Mouse (Mus musculus) heart, postnatal 25 days (tissue): ENCODE data around the gene H2-Ob. TPM values are rescaled to one million over a fixed set of nuclear protein-coding genes. Genes with fewer than 3 reads are reported as not detected.
A peak's percentile ranks its signal among the peaks of the same experiment; 100 is the strongest.

Experiments
- DNase-seq: peaks from one replicate; pipeline ENCODE4 v3.0.0; 2022; ENCODE audit warnings: low spot score
- intact Hi-C: fragments of 180-260 bp; cut with DNase I; formaldehyde crosslinking; loops from one replicate; pipeline ENCODE4 v1.15.1; 2025
- total RNA-seq, 2 experiments: library from RNA; stranded (reverse); gene quantifications; 2 replicates each; pipeline ENCODE4 v1.2.3; 2021

The H2-Ob gene
- total RNA-seq, 2 experiments from 2014 or later, result 0.70 to 1.5 TPM

DNA sequence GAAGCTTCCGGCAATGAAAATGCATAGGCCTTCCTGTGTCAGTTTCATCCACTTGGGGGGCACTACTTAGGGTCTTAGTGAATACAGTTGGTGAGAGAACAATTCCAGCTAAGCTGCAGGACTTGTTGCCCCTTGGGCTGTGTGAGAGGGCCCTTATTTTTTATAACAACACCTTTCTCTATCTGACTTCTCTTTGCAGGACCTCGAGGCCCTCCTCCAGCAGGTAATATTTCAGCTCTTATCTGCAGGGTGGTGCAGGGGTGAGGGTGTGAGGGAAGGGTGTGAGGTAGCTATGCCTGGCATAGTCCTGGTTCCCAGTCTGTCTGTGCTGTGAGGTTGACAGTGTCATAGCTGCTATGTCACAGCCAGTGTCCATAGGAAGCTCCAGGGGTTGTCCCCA lies 29.6 kb downstream of the H2-Ob start:
- DNase-seq, result no peak
- intact Hi-C loops, result no loop called here

DNA sequence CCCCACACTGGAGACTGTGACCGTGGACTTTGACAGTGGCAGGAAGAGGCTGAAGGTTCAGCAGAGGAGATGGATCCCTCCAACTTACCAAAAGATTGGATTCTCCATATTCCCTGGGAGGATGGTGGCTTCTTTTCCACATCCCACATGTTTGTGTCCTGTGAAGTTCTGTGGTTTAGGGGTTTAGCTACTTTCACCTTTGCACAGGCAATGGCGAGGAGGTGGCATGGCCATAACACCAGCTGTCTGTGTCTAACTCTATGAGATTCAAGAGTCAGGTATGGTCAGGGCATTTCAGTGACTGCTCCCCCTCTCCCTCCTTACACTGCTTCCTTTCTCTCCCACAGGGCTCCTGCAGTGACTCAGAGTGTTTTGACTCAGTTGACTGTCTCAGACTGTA lies 30.0 kb downstream of the H2-Ob start:
- intact Hi-C loops, result no loop called here
- DNase-seq, result no peak

GRCm38 (mm10) chr17:34269817-34270216 lies 31.1 kb downstream of the H2-Ob start:
- intact Hi-C loops, result no loop called here
- no peak for DNase-seq

DNA sequence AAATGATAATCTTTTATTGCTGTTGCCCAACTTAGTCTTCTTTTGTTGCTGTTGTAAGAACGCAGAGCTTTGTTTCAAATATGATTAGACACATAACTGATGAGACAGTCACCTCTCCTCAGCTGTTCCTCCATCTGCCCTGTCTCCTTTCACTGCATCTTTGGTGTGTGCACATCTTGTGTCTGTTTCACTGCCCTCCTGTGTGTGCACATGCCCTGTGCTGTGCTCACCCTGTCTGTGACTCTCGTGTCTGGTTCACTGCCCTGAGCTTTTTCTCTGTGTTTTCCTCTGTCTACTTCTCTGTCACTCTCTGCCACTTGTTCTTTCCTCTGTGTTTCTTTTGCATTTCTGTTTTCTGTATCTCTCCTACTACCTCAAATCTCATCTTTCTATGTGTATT lies 31.5 kb downstream of the H2-Ob start:
- no peak for DNase-seq
- intact Hi-C loops, result no loop called here

DNA sequence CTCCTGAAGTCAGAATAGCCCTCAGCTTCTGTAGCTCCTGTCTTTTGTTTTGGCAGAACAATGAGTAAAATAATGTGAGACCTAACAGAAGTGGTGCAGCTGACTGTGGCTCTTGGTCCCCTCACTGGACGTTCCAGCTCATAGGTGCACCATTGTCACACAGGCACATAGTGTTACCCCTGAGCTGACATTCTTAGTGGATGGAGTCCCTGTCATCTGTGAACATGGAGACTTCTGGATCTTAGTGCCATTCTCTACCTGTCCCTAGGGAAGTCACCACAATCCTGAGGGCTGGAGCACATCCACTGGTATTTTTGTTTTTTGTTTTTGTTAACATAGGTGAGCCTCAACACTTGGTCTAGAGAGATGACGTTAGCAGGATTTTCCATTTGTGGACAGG lies 32.2 kb downstream of the H2-Ob start:
- DNase-seq, result no peak
- intact Hi-C loops, result no loop called here

- intact Hi-C loops, result no loop called here
- DNase-seq, result no peak
Measured at GRCm38 (mm10) chr17:34272102-34272501, 33.4 kb downstream of the H2-Ob start.

GRCm38 (mm10) chr17:34280499-34281038 lies 41.9 kb downstream of the H2-Ob start:
- intact Hi-C loops, result no loop called here
- DNase-seq, result no peak

DNA sequence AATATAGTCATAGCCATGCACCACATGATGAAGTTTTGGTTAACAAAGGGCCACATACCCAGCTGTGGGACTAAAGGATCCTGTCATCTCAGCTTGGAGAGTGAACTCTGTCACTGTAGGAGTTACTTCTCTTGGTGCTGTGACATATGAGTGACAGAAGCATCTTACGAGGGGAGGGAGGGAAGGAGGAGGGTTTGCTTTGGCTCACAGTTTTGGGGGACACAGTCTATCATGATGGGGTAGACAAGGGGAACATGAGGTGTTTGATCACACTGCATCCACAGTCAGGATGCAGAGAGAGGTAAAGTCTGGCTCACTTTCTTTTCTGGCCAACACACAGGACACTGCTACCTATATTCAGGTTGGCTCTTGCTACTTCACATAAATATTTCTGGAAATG lies 43.1 kb downstream of the H2-Ob start:
- no peak for DNase-seq
- intact Hi-C loops, result no loop called here

GRCm38 (mm10) chr17:34285371-34285770 lies 46.7 kb downstream of the H2-Ob start:
- intact Hi-C loops, result no loop called here
- DNase-seq, result no peak

DNA sequence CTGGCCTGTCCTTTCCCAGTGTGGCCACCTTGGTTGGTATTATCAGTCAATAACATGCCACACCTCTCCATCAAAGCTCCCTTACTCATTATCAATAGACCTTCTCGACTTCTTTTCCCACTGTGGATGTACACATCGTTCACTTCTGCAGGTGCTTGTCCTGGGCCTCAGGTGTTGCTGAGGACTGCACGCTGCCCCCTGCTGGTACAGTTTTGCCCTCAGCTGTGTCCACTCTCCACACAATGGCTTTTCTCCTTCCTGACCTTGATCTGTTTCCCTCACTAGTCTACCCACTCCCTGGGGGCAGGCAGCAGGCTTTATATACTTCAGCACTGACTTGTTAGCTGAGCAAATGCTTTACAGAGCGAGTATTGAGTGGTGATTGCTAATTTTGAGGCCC lies 47.1 kb downstream of the H2-Ob start:
- no peak for DNase-seq

DNA sequence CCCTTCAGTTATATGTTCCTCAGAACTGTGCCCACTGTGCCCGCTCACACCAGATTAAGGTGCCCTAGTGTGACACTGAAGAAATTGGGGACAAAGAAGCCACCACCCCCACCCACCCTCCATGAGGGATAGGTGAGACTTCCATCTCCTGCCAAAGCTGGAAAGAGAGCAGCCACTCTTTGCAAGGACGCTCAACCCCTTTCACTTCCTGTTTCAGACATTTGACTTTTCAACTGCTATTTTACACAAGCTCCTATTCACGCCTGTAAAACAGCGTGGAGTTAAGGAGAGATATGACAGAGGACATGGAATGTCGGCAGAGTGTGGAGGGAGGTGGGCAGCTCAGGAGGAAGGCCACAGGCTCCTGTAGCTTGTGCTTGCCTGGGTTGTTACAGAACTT lies 47.8 kb downstream of the H2-Ob start:
- intact Hi-C loops, result no loop called here
- DNase-seq, result no peak

More for the DNA sequence above, 47.1 kb downstream of the H2-Ob start:
- intact Hi-C loops, result no loop called here

GRCm38 (mm10) chr17:34286999-34287398 lies 48.3 kb downstream of the H2-Ob start:
- DNase-seq, result no peak
- intact Hi-C loops, result no loop called here

DNA sequence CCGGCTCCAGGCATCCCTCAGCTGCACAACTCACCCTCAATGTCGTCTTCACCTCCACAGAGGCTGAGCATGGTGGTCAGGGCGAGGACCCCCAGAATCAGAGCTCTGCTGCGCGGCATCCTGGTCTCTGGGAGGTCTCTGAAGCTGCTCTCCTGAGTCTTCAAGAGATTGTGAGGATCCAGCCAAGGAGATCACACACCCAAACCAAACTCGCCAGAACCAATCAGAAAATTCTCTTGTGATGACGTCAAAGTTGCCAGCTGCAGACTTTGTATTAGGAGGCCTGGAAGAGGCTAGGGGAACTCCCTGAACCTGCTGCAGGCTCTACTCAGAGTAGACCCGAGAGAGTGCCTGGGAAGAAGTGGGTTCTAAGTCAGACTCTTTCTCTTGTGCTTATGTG lies 48.9 kb downstream of the H2-Ob start, which contains the start of gene H2-Aa:
Gene H2-Aa, minus strand, starts transcription at position 176 of the 400 bp plus-strand sequence.
- intact Hi-C loops, result no loop called here
- DNase-seq, result peak; percentile 60

DNA sequence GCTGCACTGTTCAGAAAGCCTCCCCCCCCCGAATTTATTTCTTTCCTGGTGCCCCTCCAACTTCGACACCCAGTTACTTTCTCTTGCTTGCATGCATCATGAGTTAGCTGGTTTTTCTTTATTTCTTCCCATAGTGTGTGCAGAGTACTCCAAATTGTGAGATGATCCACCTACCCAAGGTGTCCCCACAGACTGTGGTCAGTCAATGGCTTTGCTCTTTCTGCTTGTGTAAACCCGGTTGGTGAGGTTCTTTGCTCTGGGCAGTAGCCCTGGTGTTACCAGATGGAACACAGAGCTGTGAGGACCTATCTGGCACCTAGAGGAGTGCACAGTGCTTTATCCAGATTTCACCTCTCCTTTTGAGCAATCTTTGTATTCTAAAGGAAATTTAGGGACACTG lies 49.4 kb downstream of the H2-Ob start:
- intact Hi-C loops, result no loop called here
- no peak for DNase-seq

DNA sequence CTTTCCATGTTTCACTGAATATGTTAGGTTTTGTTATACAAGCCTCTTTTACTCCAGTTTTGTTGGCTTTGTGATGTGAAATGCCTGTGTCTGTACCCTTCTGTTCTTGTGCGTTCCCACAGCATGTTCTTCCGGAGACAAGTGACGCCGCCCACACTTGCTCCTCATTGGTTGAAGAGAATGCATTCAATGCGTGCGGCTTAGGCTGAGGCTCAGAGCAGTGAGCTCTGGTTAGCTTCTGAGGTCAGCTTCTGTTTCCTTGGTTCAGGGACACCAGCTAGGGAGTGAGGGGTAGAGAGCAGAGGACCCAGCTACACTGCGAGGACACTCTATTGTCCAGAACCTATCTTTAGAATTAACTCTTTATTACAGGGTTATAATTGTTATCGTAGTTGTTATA lies 52.9 kb downstream of the H2-Ob start:
- intact Hi-C loops, result no loop called here
- peak; percentile 35 for DNase-seq

- intact Hi-C loops, result no loop called here
- DNase-seq, result no peak
Measured at GRCm38 (mm10) chr17:34292570-34292969, 53.9 kb downstream of the H2-Ob start.

DNA sequence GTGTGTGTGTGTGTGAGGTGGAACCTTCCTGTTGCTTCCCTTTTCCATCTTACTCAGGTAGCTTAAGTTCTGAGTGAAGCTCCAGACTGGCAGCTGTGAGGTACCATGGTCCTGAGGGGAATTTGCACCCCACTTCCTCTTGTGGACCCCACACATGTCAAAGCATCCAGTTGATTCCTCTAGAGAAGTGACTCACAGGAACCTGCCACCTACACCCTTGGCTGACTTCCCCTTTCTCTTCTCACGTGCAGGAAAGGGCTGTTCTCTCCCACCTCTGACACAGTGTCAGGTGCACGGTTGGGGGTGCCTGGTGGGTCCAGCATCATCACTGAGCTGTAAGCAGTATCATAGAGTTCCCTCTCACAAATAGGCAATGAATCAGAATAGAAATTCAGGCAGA lies 54.8 kb downstream of the H2-Ob start:
- intact Hi-C loops, result no loop called here
- no peak for DNase-seq

DNA sequence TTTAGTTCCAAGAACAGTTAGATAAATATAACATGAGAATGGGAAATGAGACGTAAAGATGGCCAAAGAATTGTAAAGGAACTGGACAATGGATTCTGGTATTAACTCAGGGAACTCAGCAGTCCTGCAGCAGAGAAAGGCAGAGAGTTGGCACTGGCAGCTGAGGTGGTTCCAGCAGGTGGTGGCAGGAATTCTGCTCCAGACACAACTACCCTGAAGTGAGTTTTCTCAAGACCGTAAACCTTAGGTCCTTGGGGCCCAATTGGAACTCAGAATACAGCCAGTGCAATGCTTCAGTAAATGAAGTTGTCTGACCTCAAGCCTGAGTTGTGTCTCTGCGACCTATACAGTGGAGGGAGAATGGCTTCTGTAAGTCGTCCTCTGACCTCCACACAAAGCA lies 55.5 kb downstream of the H2-Ob start:
- intact Hi-C loops, result no loop called here
- DNase-seq, result no peak

DNA sequence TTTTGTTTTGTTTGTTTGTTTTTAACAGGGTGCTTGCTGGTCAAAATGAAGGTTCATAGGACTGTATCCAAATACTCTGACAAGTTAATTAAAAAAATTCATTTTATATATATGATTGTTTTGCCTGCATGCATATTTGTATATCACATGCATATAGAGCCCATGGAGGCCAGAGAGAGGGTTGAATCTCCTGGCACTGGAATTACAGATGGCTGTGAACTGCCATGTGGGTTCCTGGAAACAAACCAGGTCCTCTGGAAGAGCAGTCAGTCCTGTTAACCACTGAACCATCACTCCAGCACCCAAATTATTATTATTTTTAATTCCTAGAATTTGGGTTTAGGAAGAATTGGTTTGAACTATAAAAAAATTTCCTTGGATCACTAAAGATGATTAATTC lies 56.6 kb downstream of the H2-Ob start:
- intact Hi-C loops, result no loop called here
- DNase-seq, result no peak

DNA sequence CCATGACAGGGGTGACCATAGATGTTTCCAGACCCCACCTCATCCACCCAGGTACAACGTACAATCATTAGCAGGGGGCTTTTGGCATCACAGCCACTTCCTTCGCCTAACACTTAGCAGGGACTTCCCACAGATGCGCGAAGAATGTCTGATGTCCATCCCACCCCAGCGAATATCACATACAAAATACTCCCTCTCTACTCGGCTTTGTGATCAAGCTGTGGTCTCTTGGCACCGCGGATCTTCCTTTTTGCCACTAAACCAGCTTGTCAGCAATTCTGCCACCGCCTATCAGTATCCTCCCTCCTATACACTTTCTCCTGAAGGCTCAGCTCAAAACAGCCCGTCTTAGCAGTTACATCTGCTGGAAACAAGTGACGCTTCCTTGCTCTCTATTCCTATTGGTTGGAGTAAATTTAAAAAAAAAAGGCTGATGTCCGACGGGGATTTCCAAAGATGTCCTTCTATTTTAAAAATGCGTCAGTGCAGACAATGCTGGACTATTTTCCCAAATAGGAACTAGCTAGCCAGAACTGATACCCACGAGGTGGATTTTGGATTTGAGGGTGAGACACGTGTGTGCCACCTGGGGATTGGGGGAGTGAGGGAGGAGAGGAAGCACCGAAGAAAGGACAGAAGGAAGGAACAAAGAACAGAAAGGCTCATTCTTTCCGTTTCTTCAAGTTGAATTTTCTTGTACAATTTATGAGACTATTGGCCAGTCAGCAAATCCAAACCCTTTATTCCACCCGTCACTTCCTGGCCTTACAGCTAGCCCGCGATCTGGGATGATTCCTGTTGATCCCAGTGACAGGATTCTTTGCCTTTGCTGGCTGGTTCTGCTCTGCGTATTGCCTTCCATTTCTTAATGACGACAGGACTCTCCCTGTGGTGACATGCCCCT lies 57.4 kb downstream of the H2-Ob start:
- no peak for DNase-seq

DNA sequence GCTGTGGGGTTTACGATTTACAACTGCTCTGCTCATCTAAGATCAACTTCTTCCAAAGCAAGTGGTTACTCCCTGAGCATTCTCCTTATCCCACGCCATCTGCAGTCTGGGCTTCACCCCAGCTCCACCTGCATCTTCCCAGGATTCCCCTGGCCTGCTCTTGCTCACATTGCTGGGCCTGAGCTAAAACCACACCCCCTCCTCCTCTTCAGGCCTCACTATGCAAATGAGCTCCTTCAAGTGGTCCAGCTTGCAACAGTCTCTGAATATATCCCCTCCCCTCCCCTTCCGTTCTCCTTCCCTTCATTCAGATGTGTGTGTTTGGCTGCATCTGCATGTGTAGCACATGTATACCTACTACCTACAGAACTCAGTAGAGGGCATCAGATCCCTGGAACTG lies 60.7 kb downstream of the H2-Ob start:
- intact Hi-C loops, result no loop called here
- no peak for DNase-seq

More for the DNA sequence above, 57.4 kb downstream of the H2-Ob start:
- intact Hi-C loops, result no loop called here

DNA sequence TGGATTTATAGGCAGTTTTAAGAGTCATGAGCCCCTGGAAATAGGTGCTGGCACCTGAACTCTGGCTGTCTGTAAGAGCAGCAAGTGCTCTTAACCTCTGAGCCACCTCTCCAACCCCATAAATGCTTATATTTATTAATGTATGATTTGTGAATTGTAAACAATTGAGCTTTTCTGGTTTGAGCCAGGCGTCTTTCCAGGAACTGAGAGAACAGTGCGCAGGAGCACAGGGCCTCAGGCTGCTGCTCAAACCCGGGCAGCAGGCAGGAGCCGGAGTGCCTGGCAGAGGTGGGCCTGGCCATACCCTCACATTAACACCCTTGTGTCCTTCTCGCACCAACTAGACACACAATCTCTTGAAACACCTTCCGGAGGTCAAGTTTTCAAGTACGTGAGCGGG lies 61.4 kb downstream of the H2-Ob start:
- no peak for DNase-seq
- intact Hi-C loops, result no loop called here
